Mouse (Mus musculus): ENCODE data around the gene Ralbp1.
A peak's percentile ranks its signal among the peaks of the same experiment; 100 is the strongest.

Gene Ralbp1

GRCm38 (mm10) chr17:65886571-65886970 lies 973 bp upstream of the Ralbp1 start:
- no peak for DNase-seq

GRCm38 (mm10) chr17:65885398-65885696 lies 251 bp downstream of the Ralbp1 start:
- no peak for DNase-seq

- peak; percentile 99 for DNase-seq
Measured at GRCm38 (mm10) chr17:65884691-65885397, 754 bp downstream of the Ralbp1 start.

GRCm38 (mm10) chr17:65884061-65884669 lies 1.4 kb downstream of the Ralbp1 start:
- no peak for DNase-seq

GRCm38 (mm10) chr17:65877026-65877425 lies 8.6 kb downstream of the Ralbp1 start:
- no peak for DNase-seq

- no peak for DNase-seq
Measured at GRCm38 (mm10) chr17:65873834-65874233, 11.8 kb downstream of the Ralbp1 start.

GRCm38 (mm10) chr17:65873156-65873555 lies 12.4 kb downstream of the Ralbp1 start:
- no peak for DNase-seq

- DNase-seq: no peak
Measured at GRCm38 (mm10) chr17:65872652-65873051, 12.9 kb downstream of the Ralbp1 start.

GRCm38 (mm10) chr17:65872051-65872450 lies 13.5 kb downstream of the Ralbp1 start:
- DNase-seq: no peak

GRCm38 (mm10) chr17:65871641-65872041 lies 14.0 kb downstream of the Ralbp1 start:
- DNase-seq: no peak

- peak; percentile 76 for DNase-seq
Measured at GRCm38 (mm10) chr17:65870146-65870545, 15.5 kb downstream of the Ralbp1 start.

GRCm38 (mm10) chr17:65869720-65870119 lies 15.9 kb downstream of the Ralbp1 start:
- no peak for DNase-seq

GRCm38 (mm10) chr17:65867996-65868395 lies 17.6 kb downstream of the Ralbp1 start:
- no peak for DNase-seq

GRCm38 (mm10) chr17:65866201-65866600 lies 19.4 kb downstream of the Ralbp1 start:
- DNase-seq: no peak

GRCm38 (mm10) chr17:65865265-65865664 lies 20.3 kb downstream of the Ralbp1 start:
- no peak for DNase-seq

GRCm38 (mm10) chr17:65864742-65865141 lies 20.9 kb downstream of the Ralbp1 start:
- DNase-seq: no peak

GRCm38 (mm10) chr17:65863830-65864229 lies 21.8 kb downstream of the Ralbp1 start:
- DNase-seq: no peak

GRCm38 (mm10) chr17:65862579-65862978 lies 23.0 kb downstream of the Ralbp1 start:
- no peak for DNase-seq

GRCm38 (mm10) chr17:65857617-65858016 lies 28.0 kb downstream of the Ralbp1 start:
- DNase-seq: no peak

GRCm38 (mm10) chr17:65854006-65854405 lies 31.6 kb downstream of the Ralbp1 start:
- DNase-seq: no peak

- no peak for DNase-seq
Measured at GRCm38 (mm10) chr17:65853326-65853725, 32.3 kb downstream of the Ralbp1 start.

- DNase-seq: no peak
Measured at GRCm38 (mm10) chr17:65851749-65852148, 33.8 kb downstream of the Ralbp1 start.

- no peak for DNase-seq
Measured at GRCm38 (mm10) chr17:65850487-65850886, 35.1 kb downstream of the Ralbp1 start.

- DNase-seq: peak; percentile 41
Measured at GRCm38 (mm10) chr17:65847694-65848449, 37.7 kb downstream of the Ralbp1 start.
